Mouse (Mus musculus) brown adipose tissue, adult 24 weeks (tissue): ENCODE data around the gene Tprg. TPM values are rescaled to one million over a fixed set of nuclear protein-coding genes. Genes with fewer than 3 reads are reported as not detected.

Experiments
- H3K27ac ChIP-seq: fragments of 200-500 bp; replicated peaks from 2 replicates; pipeline ENCODE4 v1.5.1; 2012; ENCODE audit warnings: low read depth, mild to moderate bottlenecking, low read length
- H3K4me1 ChIP-seq: fragments of 200-500 bp; 2 replicates; pipeline ENCODE4 v1.6.1; 2012; ENCODE audit warnings: low read length, mixed read lengths; ENCODE audit not compliant: control insufficient read depth, insufficient read depth, insufficient read length
- H3K4me3 ChIP-seq: fragments of 200-500 bp; 2 replicates; pipeline ENCODE4 v1.5.1; 2012; ENCODE audit warnings: low read depth, mild to moderate bottlenecking, low read length, moderate library complexity; ENCODE audit not compliant: insufficient read depth
- polyA plus RNA-seq: library from polyadenylated mRNA; stranded (reverse); fragments of >200 nt; gene quantifications from 2 replicates; pipeline ENCODE4 v1.2.4, GENCODE M21; 2012; ENCODE audit not compliant: missing spikeins, insufficient read depth, insufficient read length

Tprg gene
- polyA plus RNA-seq, 1 experiment = not detected

GRCm38 (mm10) chr16:25295546-25295945 lies 8.9 kb downstream of the Tprg start:
- H3K4me3 ChIP-seq = no peak overlapping the region
- H3K4me1 ChIP-seq = no peaks in the 10 kb centered on the region
- no peak overlapping the region for H3K27ac ChIP-seq

DNA sequence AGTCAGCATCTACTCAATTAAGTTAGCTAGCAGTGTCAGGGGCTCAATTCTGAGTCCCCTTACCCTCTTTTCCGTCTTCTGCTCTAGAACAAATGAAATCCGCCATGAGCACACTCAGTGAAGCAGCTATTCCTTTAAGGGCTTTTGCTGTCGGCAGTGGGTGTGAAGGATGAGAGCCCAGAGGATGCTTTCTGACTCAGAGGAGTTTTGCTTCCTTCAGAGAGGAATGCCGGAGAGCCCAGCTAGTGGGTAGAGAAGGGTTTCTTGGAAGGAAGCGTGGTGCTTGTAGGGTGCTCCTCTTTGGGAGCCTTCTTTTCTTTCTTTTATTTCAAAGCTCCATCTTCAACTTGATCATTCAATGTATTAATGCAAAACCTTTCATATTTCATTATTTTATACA lies 10.1 kb downstream of the Tprg start:
- Histone ChIP-seq H3K27ac (no peak overlapping the region), H3K4me3 (no peak overlapping the region), H3K4me1 (no peaks in the 10 kb centered on the region)

- Histone ChIP-seq H3K27ac (no peak overlapping the region), H3K4me3 (no peak overlapping the region), H3K4me1 (no peaks in the 10 kb centered on the region)
Observed at GRCm38 (mm10) chr16:25298204-25298603, 11.6 kb downstream of the Tprg start.

GRCm38 (mm10) chr16:25302616-25303015 lies 16.0 kb downstream of the Tprg start:
- Histone ChIP-seq H3K27ac (no peak overlapping the region), H3K4me3 (no peak overlapping the region)

GRCm38 (mm10) chr16:25314006-25314405 lies 27.4 kb downstream of the Tprg start:
- H3K27ac ChIP-seq = no peak overlapping the region
- H3K4me3 ChIP-seq = no peak overlapping the region
- H3K4me1 ChIP-seq = no peaks in the 10 kb centered on the region

More at GRCm38 (mm10) chr16:25302616-25303015, 16.0 kb downstream of the Tprg start:
- no peaks in the 10 kb centered on the region for H3K4me1 ChIP-seq

DNA sequence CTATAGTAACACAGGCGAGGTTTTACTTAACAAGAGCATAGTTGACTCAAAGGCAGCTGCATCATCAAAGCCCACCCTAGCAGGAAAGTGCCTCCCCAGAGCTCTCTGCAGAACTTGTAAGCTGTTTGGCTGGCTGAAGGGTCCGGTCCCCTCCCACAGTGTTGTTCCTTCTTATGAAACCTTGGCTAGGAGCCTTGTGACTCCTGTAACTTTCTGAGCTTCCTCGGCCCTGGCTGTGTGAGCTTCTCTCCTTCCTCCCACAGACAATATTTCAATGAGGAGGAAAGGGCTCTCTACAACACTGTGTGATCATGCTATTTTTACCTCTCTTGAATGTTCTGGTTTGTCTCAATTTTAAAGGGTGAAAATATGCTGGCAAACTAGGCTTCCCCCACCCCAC lies 28.5 kb downstream of the Tprg start:
- Histone ChIP-seq H3K4me1 (no peaks in the 10 kb centered on the region), H3K27ac (no peak overlapping the region), H3K4me3 (no peak overlapping the region)

DNA sequence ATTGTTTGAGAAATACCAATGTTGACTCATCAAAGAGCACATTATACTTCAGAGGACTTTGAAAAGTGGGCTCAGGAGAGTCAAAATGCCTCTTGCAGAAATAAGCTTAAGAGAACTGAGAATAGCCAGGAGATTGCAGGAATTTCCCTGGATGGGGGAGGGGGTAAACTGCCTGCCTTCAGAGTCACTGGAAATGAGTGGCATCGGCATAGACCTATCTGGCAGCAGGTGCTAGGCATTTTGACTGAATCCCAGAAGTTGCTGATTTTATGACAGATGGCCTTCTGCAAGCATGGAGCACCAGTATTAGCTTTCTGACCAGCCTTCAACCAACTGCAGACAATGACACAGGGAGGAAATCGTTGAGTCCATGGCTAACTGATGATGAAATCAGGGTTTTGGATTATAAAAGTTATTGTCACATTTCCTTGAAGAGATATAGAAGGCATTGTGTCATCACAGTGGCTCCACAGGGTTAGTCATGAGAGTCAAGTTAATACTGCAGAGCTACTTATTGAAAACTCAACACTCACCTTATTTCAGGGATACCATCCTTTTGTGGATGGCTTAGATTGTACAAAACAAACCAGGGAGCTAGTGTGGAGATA lies 39.1 kb downstream of the Tprg start:
- Histone ChIP-seq H3K4me3 (no peak overlapping the region), H3K4me1 (no peaks in the 10 kb centered on the region), H3K27ac (no peak overlapping the region)

GRCm38 (mm10) chr16:25333279-25334219 lies 46.9 kb downstream of the Tprg start:
- no peak overlapping the region for H3K27ac ChIP-seq
- no peaks in the 10 kb centered on the region for H3K4me1 ChIP-seq
- no peak overlapping the region for H3K4me3 ChIP-seq

DNA sequence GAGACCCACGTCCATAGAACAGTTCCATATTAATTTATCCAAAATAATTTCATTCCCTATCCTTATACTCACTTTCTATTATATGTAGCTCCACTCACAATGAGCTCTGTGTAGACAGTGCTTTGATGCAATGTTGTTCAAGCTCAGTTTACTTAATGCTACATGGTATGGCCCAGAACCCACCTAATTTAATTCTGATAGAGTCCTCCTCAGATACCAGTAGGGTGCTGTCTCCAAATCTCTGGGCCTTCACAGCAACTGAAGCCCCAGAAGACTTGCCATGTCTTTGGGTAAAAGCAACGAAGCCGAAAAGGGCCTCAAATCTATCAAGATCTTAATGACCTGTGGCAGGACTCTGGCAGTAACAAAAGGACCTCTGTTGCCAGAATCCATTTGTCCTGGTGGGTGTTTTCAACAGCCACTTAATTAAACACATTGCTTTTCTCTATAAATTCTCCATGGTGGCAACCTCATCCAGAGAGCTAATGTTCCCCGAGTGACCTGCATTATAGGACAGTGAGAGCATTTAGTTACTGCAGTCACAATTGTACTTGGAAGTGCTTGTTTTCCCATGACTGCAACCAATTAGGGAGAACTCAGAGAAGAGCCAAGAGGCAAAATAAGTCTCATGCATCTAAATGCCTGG lies 48.6 kb downstream of the Tprg start:
- Histone ChIP-seq H3K4me1 (no peaks in the 10 kb centered on the region), H3K4me3 (no peak overlapping the region), H3K27ac (no peak overlapping the region)

- Histone ChIP-seq H3K4me1 (no peaks in the 10 kb centered on the region), H3K4me3 (no peak overlapping the region), H3K27ac (no peak overlapping the region)
Observed at GRCm38 (mm10) chr16:25349626-25350025, 63.0 kb downstream of the Tprg start.

DNA sequence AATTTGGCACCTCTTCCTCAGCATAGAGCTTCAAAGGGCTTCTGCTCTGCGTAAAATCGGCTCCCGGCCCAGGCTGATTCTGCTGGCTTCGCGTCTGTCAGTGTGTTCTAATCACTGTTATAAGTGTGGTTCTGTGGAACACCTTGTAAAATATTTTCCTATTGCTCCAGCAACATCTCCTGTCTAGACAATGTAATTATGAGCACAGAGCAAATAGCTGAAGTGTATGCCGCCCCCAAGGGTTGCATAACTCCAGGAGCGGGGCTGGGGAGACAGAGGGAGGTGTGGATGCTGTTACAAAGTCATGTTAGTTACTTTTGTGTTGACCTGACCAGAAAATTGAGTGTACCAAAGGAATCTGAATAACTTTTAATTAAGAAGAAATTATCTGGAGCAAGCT lies 81.2 kb downstream of the Tprg start:
- no peaks in the 10 kb centered on the region for H3K4me1 ChIP-seq
- no peak overlapping the region for H3K4me3 ChIP-seq
- H3K27ac ChIP-seq = no peak overlapping the region

DNA sequence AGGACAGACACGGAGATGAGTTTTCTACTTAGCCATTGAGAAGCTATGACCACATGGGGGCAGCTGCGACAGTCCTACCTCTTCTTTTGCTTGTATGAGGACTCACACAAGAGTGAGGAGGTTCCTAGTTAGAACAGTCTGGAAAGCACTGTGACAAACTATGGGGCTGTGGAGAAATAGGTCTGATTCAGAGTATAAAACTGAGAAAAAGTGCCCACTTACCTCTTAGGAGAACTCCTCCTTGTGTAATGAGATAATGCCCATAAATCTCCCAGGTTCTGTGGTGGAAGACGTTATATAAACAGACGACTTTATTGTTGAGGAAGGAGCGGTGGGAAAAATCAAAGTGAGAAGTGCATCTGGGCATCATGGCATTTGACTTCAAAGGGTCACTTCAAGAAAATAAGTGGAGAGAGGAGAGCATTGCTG lies 83.4 kb downstream of the Tprg start:
- Histone ChIP-seq H3K27ac (no peak overlapping the region), H3K4me3 (no peak overlapping the region), H3K4me1 (no peaks in the 10 kb centered on the region)

DNA sequence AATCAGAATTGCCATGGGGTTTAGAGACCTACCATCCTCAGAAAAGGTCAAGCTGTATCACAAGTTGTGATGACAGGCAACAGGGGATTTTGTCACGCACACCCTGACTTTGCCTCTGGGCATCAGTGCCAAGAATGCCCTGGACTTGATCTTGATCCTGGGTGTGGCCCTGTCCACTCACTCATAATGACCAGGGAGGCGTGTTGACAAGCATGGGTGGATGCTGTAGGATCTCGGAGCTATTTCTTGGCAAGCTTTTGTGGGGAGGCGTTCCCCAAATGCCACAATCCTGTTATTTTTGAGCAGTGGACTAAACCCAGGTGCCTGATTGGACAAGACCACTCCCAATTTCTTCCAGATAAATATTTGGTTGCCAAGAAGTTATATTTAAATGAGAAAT lies 87.5 kb downstream of the Tprg start:
- no peak overlapping the region for H3K4me3 ChIP-seq
- H3K27ac ChIP-seq = no peak overlapping the region
- no peaks in the 10 kb centered on the region for H3K4me1 ChIP-seq

- no peaks in the 10 kb centered on the region for H3K4me1 ChIP-seq
- H3K27ac ChIP-seq = no peak overlapping the region
- H3K4me3 ChIP-seq = no peak overlapping the region
Observed at GRCm38 (mm10) chr16:25374775-25375174, 88.2 kb downstream of the Tprg start.

- Histone ChIP-seq H3K4me3 (no peak overlapping the region), H3K27ac (no peak overlapping the region), H3K4me1 (no peaks in the 10 kb centered on the region)
Observed at GRCm38 (mm10) chr16:25376720-25377373, 90.2 kb downstream of the Tprg start.
